Mouse (Mus musculus) kidney, embryonic 16.5 days (tissue): Measurements from ENCODE around the gene P2ry4. TPM values are rescaled to one million over a fixed set of nuclear protein-coding genes. Genes with fewer than 3 reads are reported as not detected.
A peak's percentile ranks its signal among the peaks of the same experiment; 100 is the strongest.

Experiments used
- ATAC-seq: fragments of 200-750 bp; cut with Nextera tagmentation; 2 replicates; pipeline ENCODE4 v1.8.0; 2017; ENCODE audit warnings: moderate TSS enrichment; ENCODE audit not compliant: low FRiP score, low TSS enrichment
- H3K27ac ChIP-seq: fragments of 300-500 bp; sonication (generic); 2 replicates; pipeline ENCODE4 v1.5.1; 2014; ENCODE audit warnings: low read length
- H3K27me3 ChIP-seq: fragments of 300-500 bp; sonication (generic); 2 replicates; pipeline ENCODE4 v1.6.1; 2014; ENCODE audit warnings: low read length, control low read depth, mixed read lengths; ENCODE audit not compliant: insufficient read depth
- H3K36me3 ChIP-seq: fragments of 300-500 bp; sonication (generic); 2 replicates; pipeline ENCODE4 v1.6.1; 2014; ENCODE audit warnings: low read length, control low read depth, mixed read lengths; ENCODE audit not compliant: insufficient read depth
- H3K4me1 ChIP-seq: fragments of 300-500 bp; sonication (generic); 2 replicates; pipeline ENCODE4 v1.6.1; 2014; ENCODE audit warnings: low read length, control low read depth, mixed read lengths; ENCODE audit not compliant: insufficient read depth
- H3K4me2 ChIP-seq: fragments of 300-500 bp; sonication (generic); replicated peaks from 2 replicates; pipeline ENCODE4 v1.6.1; 2014; ENCODE audit warnings: low read depth, low read length
- H3K4me3 ChIP-seq: fragments of 300-500 bp; sonication (generic); 2 replicates; pipeline ENCODE4 v1.5.1; 2014; ENCODE audit warnings: mild to moderate bottlenecking, low read length
- H3K9ac ChIP-seq: fragments of 300-500 bp; sonication (generic); replicated peaks from 2 replicates; pipeline ENCODE4 v1.6.1; 2014; ENCODE audit warnings: low read length
- H3K9me3 ChIP-seq: fragments of 300-500 bp; sonication (generic); 2 replicates; pipeline ENCODE4 v1.6.1; 2016; ENCODE audit warnings: low read length, control low read depth
- WGBS: fragments of 180-500 bp; shearing (Covaris S2); extraction: QIAGEN DNeasy Blood & Tissue Kit; methylation state at CpG from one replicate; pipeline ENCODE4 v1.1.7; 2014; 5-methylcytosine and 5-hydroxymethylcytosine counted together
- polyA plus RNA-seq: library from polyadenylated mRNA; unstranded; fragments of >200 nt; fragmentation: Nextera tagmentation; extraction: Ambion mirVana; gene quantifications from 2 replicates; pipeline ENCODE4 v1.2.1, GENCODE M21; 2015

The P2ry4 gene
- polyA plus RNA-seq, 1 experiment from 2014 or later, result not detected

DNA sequence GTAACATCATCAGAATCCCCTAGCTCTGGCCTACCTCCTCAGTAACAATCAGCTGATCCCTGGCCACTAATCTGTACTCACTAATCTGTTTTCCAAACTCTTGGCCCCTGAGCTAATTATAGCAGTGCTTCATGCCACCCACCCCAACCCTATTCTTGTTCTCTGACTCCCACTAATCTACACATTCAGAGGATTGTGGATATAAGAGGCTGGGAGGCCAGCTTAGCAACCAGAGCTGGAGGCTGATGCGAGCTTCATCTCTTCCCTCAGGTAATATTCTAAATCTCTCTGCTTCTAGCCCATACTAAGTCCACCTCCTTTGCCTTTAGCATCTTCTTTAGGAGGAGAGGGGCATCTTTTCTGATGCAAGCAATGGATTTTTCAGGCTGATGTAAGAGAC, 10.6 kb upstream of the P2ry4 start, which contains the start of gene Arr3:
TSS of gene Arr3 (plus strand) at position 184 of the 400 bp plus-strand sequence.
- ATAC-seq, result no peak
- Histone ChIP-seq H3K36me3 (no peaks in the 10 kb centered on the region), H3K4me1 (no peaks in the 10 kb centered on the region), H3K27ac (no peak within 1 kb of the TSS), H3K27me3 (peaks cover 13% of the 10 kb centered on the region; the same call in 1 of the 2 replicates), H3K4me3 (no peak within 1 kb of the TSS), H3K4me2 (no peak within 1 kb of the TSS), H3K9ac (no peak within 1 kb of the TSS), H3K9me3 (no peaks in the 10 kb centered on the region)
- WGBS, result 88% methylated on average over 1 of the region's 1 CpGs

DNA sequence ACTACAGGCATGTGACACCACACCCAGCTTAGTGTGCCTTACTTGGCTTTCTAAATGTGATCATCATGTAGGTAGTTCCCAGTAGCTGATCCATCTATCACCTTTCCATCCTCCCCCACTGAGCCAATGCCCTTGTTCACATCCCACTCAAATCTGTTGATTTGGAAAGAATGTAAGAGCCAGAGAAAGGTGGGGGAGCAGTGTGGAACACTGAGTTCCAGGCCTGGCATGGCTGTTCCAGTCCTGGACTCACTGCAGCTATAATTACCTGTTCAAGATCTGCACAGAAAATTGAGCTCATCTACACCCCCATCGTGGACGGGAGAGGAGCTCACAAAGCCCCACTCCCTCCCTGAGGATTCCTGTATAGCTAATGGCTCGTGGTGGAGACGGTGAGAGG, 5.1 kb upstream of the P2ry4 start:
- peaks cover 16% of the 10 kb centered on the region; the same call in 1 of the 2 replicates for H3K27me3 ChIP-seq
- no peaks in the 10 kb centered on the region for H3K4me1 ChIP-seq
- H3K36me3 ChIP-seq, result no peaks in the 10 kb centered on the region
- H3K4me2 ChIP-seq, result no peak overlapping the region
- H3K9me3 ChIP-seq, result no peaks in the 10 kb centered on the region
- no peak overlapping the region for H3K27ac ChIP-seq
- H3K9ac ChIP-seq, result no peak overlapping the region
- WGBS, result 68% methylated on average over 4 of the region's 4 CpGs
- ATAC-seq, result no peak
- no peak overlapping the region for H3K4me3 ChIP-seq

DNA sequence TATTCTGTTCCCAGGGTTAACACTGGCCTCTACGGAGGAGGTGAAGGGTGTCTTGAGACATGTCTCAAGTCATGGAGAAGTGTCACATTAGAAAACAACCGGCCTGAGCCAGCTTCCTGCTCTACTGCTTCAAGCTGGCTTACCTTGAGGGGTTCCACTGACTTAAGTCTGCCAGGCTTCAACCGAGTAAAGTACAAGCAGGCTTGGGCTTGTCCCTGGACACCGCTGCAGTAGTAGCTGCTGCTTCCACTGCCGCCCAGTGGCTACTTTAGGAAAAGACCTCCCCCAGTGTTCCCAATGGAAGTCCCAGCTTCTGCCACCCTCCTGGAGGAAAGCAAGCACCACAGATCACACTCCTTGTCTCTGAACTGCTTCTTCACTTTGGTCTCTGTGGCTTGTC, 2.8 kb upstream of the P2ry4 start:
- Histone ChIP-seq H3K36me3 (no peaks in the 10 kb centered on the region), H3K4me2 (no peak overlapping the region), H3K4me1 (no peaks in the 10 kb centered on the region), H3K27ac (no peak overlapping the region), H3K9ac (no peak overlapping the region), H3K27me3 (peaks cover 16% of the 10 kb centered on the region; the same call in 1 of the 2 replicates), H3K9me3 (no peaks in the 10 kb centered on the region), H3K4me3 (no peak overlapping the region)
- ATAC-seq, result peak; percentile 74; the same call in 1 of the 2 replicates
- 32% methylated on average over 5 of the region's 5 CpGs for WGBS

DNA sequence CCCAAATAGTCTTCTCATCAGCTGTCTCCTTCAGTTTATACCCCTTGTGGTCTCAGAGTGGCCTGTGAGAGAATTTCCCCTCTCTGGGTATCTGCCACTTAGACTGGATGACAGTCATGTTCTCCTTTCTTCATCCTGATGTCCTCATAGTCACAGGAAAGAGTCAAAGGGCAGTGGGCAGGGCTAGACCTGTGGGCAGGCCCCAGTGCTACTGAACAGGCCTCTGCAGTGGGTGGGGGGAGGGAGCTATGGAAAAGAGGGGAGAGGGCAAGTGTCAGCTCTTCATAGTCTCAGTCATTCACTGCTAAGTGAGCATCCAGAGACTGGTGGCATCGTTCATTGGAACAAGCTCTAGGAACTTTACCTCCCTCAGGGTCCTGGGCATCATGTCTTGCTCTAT, 22.7 kb downstream of the P2ry4 start, which contains the start of gene Awat1:
TSS of gene Awat1 (plus strand) at position 301 of the 400 bp plus-strand sequence.
- H3K36me3 ChIP-seq, result no peaks in the 10 kb centered on the region
- no peak within 1 kb of the TSS for H3K27ac ChIP-seq
- ATAC-seq, result no peak
- H3K9me3 ChIP-seq, result no peaks in the 10 kb centered on the region
- no peak within 1 kb of the TSS for H3K4me3 ChIP-seq
- peaks cover 7% of the 10 kb centered on the region; the same call in 1 of the 2 replicates for H3K27me3 ChIP-seq
- H3K9ac ChIP-seq, result no peak within 1 kb of the TSS
- H3K4me2 ChIP-seq, result no peak within 1 kb of the TSS
- H3K4me1 ChIP-seq, result no peaks in the 10 kb centered on the region
- 75% methylated on average over 1 of the region's 1 CpGs for WGBS

DNA sequence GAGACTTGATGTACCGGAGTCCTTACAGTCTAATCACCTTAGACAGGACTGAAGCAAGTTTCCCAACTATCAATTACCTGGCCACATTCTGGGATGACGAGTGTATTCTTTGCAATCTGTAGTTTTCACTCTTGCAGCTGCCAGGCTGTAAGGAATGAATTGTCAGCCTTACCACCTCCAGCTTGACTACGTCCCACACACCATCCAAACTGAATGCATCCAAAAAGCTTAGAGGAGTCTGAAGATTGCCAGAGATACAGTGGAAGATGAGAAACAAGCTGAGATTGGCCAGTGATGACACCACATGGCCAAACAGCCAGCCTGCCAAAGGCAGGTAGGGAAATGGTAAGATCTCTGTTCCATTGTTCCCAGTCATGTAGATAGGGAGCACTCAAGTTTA, 29.0 kb downstream of the P2ry4 start:
- Histone ChIP-seq H3K9ac (no peak overlapping the region), H3K9me3 (no peaks in the 10 kb centered on the region), H3K4me3 (no peak overlapping the region), H3K36me3 (no peaks in the 10 kb centered on the region), H3K27ac (no peak overlapping the region), H3K4me1 (no peaks in the 10 kb centered on the region), H3K27me3 (no peaks in the 10 kb centered on the region; the same call in 1 of the 2 replicates), H3K4me2 (no peak overlapping the region)
- WGBS, result 85% methylated on average over 3 of the region's 3 CpGs
- ATAC-seq, result no peak

DNA sequence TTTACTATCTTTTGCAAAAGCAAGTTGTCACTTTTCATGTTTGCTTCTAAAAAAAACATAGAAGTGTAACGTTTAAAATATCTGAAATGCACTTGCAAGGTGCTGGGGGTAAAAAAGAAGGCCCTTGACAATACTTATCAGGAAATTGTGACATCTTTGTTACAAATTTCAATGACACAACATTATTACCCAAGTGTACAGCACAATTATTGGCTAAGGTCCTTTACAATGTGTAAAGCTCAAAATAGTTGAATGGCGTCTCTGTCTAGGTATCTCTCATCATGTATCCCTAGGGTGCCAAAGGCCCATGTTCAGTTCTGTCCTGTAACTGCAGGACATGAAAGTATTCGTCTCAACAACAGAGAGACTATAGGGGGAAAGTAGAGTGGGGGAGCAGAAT, 38.6 kb downstream of the P2ry4 start:
- WGBS, result 85% methylated on average over 3 of the region's 3 CpGs
- Histone ChIP-seq H3K4me3 (no peak overlapping the region), H3K4me2 (no peak overlapping the region), H3K27me3 (no peaks in the 10 kb centered on the region; the same call in 1 of the 2 replicates), H3K27ac (no peak overlapping the region), H3K9me3 (no peaks in the 10 kb centered on the region), H3K4me1 (no peaks in the 10 kb centered on the region), H3K36me3 (no peaks in the 10 kb centered on the region), H3K9ac (no peak overlapping the region)
- ATAC-seq, result no peak

Other genes starting within 250 kb of the P2ry4 start
- gene Otud6a, start 165.9 kb downstream of the P2ry4 start, polyA plus RNA-seq, result not detected in 2 replicates
- gene Awat2, start 152.2 kb downstream of the P2ry4 start, polyA plus RNA-seq, result 0.54 and 0.71 TPM in 2 replicates
- 41.5 and 45.0 TPM in 2 replicates for gene Igbp1, start 100.6 kb downstream of the P2ry4 start, polyA plus RNA-seq
- gene Dgat2l6, start 70.0 kb downstream of the P2ry4 start, polyA plus RNA-seq, result not detected in 2 replicates
- not detected in 2 replicates for gene Awat1, start 22.6 kb downstream of the P2ry4 start, polyA plus RNA-seq
- not detected in 2 replicates for gene Arr3, start 10.6 kb upstream of the P2ry4 start, polyA plus RNA-seq
- 30.5 and 32.0 TPM in 2 replicates for gene Kif4, start 30.9 kb upstream of the P2ry4 start, polyA plus RNA-seq
- 106 and 115 TPM in 2 replicates for gene Pdzd11, start 31.7 kb upstream of the P2ry4 start, polyA plus RNA-seq
- gene Gdpd2, start 135.0 kb upstream of the P2ry4 start, polyA plus RNA-seq, result 2.0 and 2.3 TPM in 2 replicates
- 6.7 and 9.1 TPM in 2 replicates for gene Dlg3, start 172.9 kb upstream of the P2ry4 start, polyA plus RNA-seq